Mouse (Mus musculus) ES-E14 (cell line): ENCODE measurements around the gene Nup188.

ENCODE experiments used
- CHD2 ChIP-seq: IDR thresholded peaks from 2 replicates; pipeline ENCODE4 v1.6.1; 2014; ENCODE audit warnings: mild to moderate bottlenecking, low read depth, low read length, inconsistent platforms
- MAFK ChIP-seq: IDR thresholded peaks from 2 replicates; pipeline ENCODE4 v1.6.1; 2014; ENCODE audit warnings: mild to moderate bottlenecking, low read depth, low read length, inconsistent platforms; ENCODE audit not compliant: insufficient read depth
- ZNF384 ChIP-seq: IDR thresholded peaks from 2 replicates; pipeline ENCODE4 v1.6.1; 2012; ENCODE audit warnings: low read depth, low read length, inconsistent platforms

- TF ChIP-seq ZNF384: no peak
- no peak for TF ChIP-seq MAFK
- TF ChIP-seq CHD2: no peak
Measured at GRCm38 (mm10) chr2:30236426-30237198, 49.6 kb upstream of the Nup188 start.
